Mouse (Mus musculus) heart, postnatal 4 days (tissue): ENCODE data around the gene Cyp46a1. TPM values are rescaled to one million over a fixed set of nuclear protein-coding genes. Genes with fewer than 3 reads are reported as not detected.
A peak's percentile ranks its signal among the peaks of the same experiment; 100 is the strongest.

Experiments
- DNase-seq: peaks from one replicate; pipeline ENCODE4 v3.0.0; 2021
- total RNA-seq, 2 experiments: library from RNA; stranded (reverse); gene quantifications; 2 replicates each; pipeline ENCODE4 v1.2.3; 2021

Gene Cyp46a1
- total RNA-seq, 2 experiments from 2014 or later, result 2.5 to 3.3 TPM

DNA sequence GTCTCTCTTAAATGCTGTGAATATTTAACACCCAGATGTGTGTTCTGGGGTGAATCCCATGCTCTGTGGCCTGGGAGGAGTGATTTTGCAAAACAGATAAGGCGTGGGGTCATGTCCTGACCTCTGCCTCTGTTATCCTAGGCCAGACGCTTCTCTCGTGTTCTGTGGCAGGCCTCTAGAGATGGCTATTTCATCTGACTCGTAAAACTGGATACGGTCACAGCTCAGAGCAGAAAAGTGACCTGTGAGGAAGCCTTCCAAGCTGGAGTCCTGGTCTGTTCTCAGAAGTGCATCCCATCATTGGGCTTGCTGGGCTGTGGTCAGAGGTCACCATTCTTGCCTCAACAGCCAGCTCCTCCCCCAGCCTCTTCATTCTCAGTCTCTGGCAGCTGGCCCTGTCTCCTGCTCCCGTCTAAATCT is 21.7 kb upstream of the Cyp46a1 start:
- no peak for DNase-seq

DNA sequence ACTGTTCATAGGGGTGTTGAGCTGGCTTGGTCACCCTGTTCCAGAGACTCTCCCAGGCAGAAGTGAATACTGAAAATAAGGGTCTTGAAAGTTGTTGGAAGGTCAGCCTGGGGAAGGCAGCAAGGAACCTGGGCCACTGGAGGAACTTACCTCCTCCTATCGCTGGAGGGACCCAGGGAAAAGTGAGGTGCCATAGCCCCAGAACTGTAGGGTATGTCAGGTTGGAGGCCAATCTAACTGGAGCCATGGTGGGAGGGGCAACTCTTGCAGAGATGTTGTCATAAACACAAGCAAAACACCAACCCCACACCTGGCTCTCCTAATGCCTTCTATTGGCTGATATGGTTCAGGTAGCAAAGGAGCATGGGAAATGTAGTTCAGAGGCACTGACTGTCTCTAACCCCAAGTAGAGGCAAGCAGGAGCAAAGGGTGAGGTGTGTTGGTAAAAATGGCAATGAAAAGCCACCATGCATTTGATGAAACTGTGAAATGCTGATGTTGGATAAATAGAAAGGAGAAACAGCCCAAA is 20.9 kb upstream of the Cyp46a1 start:
- DNase-seq, result no peak

DNA sequence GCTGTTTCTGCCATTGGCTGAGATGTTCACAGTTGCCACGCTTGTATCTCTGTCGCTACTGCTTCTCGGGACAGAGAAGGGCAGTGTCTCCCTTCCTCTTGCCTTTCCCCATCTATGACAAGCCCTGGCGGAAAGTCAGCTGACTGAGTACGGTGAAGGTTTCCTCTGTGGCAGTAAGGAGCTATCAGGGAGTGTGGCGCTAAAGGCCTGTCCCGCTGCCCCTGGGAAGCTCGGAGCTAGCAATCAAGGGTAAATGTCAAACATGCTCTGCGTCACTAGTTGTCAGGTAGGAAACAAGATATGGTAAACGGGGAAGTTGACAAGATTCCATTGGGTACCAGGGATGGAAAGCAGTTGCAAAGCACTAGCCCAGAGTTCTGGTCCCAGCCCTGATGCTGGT is 18.4 kb upstream of the Cyp46a1 start:
- DNase-seq, result no peak

DNA sequence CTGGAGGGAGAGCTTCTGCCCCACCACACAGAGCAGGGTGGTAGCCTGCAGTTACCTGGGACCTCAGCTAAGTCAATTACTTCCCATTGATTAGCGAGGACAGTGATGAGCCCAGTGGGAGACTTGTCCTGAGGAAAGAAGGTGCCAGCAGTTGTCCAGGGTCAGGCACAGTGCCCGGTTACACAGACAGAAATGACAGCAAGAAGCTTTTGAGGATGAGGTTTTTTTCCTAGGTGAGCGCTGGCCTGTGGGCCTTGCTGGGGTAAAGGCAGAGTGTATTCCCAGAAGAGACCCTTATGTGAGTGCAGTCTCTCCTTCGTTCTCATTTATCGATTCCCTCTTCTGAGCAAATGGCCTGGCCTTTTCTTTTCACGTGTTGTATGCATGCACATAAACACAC is 17.5 kb upstream of the Cyp46a1 start:
- DNase-seq, result no peak

DNA sequence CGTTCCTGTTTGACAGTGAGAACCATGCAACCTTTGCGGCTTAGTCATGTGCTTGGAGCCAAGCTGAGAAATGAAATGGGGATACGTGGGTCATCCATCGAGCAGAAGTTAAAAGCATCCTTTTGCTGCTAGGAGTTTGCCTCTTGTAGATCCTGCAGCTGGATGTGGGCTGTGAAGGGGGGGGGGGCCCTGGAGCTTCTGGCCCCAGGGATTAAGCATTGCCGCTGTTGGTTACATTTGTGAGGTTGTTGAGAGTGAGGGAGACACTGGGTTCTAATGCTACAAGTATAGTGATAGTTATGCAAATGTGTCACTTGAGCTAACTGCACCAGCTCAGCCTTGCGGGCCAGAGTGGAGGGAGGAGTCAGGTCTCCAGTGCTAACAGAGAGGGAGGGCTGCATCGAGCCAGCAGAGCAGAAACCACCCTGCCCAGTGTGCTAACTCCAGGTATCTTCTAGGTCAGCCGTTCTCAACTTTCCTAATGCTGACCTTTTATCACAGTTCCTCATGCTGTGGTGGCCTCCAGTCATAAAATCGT is 16.9 kb upstream of the Cyp46a1 start:
- no peak for DNase-seq

DNA sequence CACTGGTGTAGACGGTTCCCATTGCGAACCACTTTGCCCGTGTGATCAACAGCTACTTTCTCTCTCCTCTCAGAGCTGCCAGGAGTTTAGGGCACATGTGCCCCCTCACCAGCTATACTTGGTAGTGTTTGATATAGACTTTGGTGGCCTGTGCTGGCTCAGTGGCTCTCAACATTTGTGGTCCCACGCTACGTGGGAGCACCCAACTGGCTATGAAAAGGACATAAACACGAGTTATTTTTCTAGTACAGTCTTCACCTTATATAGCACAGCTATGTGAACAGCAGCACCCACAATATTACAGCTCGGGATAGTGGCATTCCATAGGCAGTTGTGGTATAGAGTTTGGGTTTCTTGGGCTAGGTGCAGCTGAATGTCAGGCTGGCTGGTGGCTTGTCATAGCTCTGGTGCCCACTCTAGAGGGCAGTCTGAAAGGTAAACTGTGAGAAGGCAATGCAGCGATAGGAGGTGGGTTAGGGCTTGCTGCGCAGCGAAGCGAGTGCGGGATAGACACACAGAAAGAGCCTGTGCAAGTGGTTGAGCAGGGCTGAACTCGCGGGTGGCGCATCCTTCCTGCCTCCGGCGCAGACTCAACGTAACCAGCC is 16.3 kb upstream of the Cyp46a1 start:
- no peak for DNase-seq

DNA sequence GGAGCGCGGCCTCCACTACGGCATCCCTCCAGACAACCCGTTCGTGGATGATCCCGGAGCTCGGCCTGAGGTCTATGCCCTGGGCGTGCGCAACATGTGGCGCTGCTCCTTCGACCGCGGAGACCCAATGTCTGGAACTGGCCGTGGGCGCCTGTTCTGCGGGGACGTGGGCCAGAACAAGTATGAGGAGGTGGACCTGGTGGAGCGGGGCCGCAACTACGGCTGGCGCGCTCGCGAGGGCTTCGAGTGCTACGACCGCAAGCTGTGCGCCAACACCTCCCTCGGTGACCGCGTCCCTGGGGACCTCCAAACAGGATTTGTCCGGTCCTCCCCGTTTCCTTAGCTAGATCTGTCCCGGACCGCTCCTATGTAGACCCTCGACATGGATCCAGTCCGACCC is 15.7 kb upstream of the Cyp46a1 start:
- peak; percentile 21 for DNase-seq

DNA sequence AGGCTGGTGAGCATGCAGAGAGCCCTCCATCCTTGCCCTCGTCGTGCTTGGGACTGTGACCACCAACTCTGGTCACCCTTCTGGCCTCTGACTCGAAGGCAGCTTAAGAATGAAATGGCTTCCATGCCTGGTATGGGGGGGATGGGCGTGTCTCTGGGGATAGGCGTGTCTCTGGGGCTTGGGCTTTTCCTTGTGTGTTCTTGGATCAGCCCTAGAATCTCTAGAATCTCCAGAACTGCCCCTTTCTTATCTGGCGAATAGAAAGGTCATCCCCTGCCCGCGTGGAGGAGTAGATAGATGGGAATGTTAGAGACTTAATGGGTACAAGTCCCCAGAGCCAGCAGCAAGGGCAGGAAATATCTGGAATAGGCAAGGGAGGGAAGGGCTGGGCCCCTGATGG is 14.1 kb upstream of the Cyp46a1 start:
- DNase-seq, result no peak

DNA sequence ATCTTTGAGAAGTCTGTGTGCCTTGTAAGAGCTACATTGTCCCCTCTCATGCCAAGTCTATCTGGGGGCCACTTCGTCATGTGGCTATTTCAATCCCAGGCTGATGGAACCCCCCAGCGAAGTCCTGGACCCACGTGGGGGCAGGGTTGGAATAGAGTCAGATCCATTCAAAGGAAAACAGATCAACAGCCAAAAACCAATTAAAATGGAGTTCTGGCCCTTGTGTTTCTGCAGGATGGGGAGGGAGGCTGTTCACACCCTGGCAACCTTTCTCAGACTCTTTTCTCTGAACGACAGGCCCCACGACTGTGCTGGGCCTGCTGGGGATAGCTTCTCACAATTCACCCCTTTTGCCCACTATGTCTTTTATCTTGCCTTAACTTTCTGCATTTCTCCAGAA is 7.8 kb upstream of the Cyp46a1 start:
- no peak for DNase-seq

DNA sequence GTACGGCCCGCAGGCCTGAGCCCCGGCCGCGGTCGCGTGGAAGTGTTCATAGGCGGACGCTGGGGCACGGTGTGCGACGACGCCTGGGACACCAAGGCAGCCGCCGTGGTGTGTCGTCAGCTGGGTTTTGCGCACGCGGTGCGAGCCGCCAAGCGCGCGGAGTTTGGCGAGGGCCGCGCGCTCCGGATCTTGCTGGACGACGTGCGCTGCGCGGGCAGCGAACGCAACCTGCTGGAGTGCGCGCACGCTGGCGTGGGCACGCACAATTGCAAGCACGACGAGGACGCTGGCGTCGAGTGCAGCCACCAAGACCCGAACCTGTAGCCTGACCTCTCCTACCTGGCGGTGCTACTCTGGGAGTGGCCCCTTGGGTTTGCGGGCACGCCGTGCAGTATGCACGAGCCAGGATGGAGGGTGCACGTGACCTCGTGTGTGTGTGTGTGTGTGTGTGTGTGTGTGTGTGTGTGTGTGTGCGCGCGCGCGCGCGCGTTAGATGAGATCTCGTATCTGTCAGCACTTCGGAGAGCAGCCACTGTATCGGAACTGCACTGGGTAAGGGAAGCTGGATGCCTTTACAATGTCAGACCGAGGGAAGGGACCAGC is 6.2 kb upstream of the Cyp46a1 start:
- peak; percentile 51 for DNase-seq

DNA sequence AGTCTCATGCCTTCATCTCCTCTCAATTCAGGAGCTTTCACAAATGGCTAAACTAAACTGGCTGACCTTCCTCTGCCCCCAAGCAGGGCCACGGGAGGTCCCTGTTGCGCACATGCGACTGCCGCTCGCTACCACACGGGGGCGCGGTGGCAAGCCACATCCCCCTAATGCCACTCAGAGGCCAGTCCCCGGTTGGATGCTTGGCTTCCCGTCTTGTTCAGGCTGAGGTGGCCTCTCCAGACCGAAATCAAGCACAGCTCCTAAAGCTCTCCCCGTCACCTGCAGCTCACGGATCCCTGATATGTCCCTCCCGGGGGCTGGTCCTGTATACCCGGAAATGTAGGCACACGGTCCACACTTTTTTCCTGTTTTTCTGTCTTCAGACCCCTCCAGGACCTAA is 1.1 kb upstream of the Cyp46a1 start:
- DNase-seq, result peak; percentile 95

DNA sequence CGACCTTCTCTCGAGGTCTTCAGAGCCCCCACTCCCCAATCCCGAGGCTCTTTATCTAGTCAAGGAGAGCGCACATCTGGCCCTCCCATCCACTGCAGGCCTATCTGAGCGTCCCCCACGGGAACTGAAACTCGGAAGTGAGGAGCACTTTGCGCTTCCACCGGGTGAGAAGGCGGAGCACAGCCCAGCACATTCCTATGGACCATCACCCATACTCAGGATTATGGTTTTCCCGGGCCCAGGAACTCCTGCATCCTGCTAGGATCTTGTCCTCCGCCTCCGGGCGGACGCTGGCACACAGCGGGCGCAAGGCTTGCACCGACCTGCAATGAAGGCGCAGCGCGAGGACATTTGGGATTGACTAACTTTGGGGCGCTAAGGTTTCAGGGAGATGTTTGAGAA is 699 bp upstream of the Cyp46a1 start:
- DNase-seq, result no peak

DNA sequence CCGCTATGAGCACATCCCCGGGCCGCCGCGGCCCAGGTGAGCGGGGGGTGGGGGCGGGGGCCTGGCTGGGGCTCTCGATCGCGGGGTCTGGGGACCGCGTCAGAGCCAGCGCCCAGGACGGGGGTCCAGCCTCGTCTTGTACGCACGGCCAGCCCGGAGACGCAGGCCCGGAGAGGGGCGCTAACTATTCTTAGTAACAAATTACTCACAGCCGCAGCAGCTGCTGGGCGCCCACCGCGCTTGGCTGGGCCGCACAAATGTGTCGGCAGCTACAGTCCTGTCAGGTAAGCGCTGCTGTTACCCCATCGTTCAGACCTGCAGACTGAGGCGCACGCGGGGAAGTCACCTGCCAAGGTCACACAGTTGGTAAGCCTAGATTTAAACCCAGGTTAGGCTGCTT is 348 bp downstream of the Cyp46a1 start:
- DNase-seq, result peak; percentile 30

DNA sequence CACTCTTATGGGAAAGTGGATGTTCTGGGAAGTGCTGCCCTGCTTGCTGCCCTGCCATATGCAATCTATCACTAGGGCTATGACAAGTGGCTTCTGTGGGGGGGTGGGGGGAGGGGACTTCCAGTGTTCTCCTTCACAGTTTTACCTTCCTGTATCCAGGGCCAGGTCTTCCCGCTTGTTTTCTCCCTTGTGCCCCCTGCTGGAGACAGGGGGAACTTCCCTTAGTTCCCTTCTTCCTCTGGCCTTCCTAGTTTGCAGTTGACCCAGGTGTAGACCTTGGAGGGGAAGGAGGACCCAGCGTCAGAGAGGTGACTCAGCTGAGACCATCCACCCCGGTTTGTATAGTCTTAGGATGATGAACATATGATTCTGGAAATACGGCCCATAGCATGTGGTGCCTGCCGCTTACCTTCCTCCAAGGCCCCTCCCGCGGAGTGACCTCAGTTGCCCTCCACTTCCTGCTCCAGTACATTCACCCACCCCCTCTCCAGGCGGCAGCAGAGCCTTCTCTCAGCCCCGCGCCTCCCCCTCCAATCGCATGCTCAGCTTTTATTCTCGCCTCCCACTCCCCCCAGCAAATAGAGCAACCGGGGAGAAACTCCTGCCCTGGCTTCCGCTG is 4.5 kb downstream of the Cyp46a1 start:
- peak; percentile 57 for DNase-seq

DNA sequence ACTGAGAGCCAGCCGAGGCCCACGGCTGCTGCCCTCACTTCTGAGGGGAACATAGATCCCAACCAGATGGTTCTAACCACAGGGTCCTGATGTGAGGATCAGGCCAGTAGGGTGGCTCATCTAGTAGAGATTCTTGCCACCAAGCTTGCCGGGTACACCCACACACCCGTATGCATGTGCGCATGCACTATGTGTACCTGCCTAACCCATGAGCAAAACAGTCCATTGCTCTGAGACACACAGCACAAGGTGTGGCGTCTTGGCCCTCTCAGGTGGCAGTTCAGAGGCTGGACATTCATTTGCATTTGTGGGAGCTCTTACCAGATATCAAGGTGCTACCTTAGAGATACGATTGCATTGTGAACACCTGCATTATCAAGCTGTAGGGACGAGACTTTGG is 14.0 kb downstream of the Cyp46a1 start:
- DNase-seq, result no peak

DNA sequence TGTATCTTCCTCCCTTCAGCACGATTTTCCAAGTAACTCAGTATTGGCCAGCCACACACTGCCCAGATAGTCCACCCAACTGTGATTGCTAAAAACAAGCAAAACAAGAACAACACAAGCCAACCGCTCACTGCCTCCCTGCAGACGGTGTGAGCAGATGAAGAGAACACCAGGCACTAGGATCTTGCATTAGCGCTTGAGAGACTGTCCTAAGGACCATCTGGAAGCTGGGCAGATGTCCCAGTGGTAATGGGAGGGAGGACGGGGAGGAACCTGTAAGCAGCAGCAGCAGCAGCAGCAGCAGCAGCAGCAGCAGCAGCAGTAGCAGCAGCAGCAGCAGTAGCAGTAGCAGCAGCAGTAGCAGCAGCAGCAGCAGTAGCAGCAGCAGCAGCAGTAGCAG is 14.8 kb downstream of the Cyp46a1 start:
- DNase-seq, result no peak

DNA sequence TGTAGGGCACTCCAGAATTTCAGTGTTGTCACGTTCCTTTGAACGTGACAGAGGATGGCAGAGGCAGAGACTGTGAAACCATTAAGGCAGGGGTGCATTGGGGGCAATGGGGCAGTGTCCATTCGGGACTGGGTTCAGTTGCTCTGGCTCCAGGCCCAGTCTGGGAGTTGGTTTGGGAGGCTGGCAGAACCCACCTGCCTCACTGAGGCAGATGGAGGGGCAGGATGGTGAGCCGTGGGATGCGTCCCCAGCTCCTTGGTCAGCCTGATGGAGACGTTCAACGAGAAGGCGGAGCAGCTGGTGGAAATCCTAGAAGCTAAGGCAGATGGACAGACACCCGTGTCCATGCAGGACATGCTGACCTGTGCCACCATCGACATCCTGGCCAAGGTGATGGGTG is 16.8 kb downstream of the Cyp46a1 start:
- no peak for DNase-seq

DNA sequence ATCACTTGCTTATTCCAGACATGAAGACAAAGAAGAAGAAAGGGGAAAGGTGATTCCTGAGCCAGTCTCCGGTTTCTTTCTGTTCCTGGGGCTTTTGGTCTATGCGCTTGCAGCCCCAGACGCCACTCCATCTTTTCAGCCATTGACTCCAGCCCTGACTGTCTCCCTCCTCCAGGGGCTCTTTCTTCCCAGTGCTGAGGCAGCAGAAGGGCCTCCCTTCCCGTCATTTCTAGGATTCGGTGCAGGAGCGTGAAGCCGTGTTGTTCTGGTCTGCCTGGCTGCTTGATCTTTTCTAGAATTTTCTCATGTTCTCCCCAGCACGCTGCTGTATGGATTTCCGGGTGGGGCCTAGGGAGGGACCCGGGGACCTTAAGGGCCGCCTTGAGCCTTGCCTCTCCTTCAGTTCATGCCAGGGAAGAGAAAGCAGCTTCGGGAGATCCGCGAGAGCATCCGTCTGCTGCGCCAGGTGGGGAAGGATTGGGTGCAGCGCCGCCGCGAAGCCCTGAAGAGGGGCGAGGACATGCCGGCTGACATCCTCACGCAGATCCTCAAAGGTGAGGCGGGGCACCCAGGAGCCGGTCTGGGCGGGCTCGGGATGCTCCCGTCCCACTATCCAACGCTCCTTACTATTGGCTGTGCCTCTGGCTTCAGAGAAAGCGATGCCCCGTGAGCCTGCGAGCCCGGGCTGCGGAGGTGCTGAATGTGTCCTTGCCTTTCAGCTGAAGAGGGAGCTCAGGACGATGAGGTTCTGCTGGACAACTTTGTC is 18.4 kb downstream of the Cyp46a1 start:
- no peak for DNase-seq

DNA sequence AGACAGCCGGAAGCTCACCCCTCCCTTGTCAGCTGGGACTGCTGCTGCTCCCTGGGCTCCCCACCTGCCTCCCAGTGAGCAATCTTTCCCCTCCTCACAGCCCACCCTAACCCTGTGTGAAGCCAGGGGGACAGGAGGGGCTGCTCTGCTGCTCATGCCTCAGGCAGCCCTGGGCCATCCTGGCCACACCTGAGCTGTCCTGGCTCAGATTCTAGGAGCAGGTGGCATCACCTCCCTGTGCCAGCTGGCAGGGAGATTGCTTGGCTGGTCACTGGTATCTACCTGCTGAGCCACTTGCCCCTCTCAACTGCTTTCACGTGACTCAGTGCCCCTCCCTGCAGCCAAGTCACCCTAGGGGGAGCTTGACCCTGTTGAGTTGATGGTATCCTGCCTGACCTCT is 20.1 kb downstream of the Cyp46a1 start:
- no peak for DNase-seq

DNA sequence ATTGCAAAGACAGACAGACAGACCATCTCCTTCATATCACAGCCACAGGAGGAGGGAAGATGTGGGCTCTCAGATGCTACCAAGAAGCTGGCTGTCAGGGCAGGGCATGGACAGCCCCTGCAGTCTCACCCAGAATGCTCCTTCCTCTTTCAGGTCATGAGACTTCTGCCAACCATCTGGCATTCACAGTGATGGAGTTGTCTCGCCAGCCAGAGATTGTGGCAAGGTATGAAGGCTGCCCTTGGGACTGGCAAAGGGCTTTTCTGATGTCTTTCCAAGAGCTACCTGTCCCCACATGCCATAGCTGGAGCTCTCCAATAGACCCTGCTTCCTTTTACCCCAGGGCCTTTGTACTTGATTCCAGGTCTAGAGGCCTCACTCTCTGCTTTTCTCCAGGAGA is 21.1 kb downstream of the Cyp46a1 start:
- DNase-seq, result no peak

DNA sequence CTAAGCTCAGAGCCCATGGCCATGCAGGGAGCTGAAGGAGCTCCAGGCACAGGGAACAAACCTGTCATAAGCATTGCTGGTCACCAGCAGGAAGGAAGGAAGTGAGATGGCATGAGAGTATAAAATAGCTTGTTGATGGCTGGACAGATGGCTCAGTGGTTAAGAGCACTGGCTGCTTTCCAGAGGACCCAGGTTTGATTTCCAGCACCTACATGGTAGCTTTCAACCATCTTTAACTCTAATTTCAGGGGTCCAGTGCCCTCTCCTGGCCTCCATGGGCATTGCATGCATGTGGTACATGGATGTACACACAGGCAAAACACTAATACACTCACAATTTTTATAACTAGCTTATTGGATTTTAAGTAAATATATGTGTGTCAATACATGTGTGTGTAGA is 21.8 kb downstream of the Cyp46a1 start:
- no peak for DNase-seq

DNA sequence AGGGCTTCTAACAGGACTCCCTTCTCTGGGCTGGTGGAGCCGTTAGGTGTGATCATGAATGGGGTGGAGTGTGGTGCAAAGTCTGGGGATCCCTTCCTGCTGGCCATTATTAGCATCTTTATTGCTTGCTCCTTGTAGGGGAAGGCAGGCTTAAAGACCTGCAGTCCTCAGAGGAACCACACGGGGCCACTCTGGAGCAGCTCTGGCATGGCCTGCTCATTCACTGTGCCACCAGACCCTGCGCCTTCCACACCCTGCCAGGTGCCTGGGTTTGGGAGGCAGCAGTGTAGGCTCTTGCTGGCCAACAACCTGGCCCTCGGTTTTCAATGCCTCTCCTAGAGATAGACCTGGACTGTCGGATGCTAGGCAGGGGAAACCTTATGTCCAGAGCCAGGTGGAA is 29.6 kb downstream of the Cyp46a1 start:
- DNase-seq, result peak; percentile 93

DNA sequence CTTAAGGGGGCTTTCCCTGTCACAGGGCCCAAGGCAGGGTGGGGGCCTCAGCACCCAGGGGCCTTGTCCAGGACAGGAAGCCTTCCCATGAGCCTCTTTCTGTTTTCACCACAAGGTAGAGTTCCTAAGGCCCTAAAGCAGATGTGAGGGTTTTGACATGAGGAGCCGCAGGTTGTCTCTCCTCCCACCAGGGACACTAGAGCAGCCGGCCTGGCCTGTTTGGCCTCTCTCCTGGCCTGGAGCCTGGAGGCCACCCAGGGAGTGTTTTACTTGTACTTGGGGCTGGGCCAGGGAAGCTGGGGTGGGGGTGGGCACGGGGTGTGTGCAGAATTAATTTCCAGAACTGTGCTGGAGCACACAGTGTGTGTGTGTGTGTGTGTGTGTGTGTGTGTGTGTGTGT is 31.2 kb downstream of the Cyp46a1 start:
- peak; percentile 86 for DNase-seq
